Mouse (Mus musculus): ENCODE data around the gene Nup85. TPM values are rescaled to one million over a fixed set of nuclear protein-coding genes. Genes with fewer than 3 reads are reported as not detected.
"Not testable (repeated sequence)": the region's sequence is repeated elsewhere in the genome, so short reads cannot be mapped to it uniquely, and the experiment has no call there.

Nup85 gene
- 10 to 100 TPM; 17.2 to 18.6 TPM for total RNA-seq (2021)
- long read RNA-seq, experiment 1, transcript Nup85-201 (19 exons, 2,230 nt) = major isoform, 31 of 39 reads
- long read RNA-seq, experiment 1, partial matches to known transcripts = 4 of 39 reads
- long read RNA-seq, experiment 1, other reads (novel, unspliced or antisense) = 4 of 39 reads
- long read RNA-seq, experiment 2, transcript Nup85-201 (19 exons, 2,230 nt) = major isoform, 23 of 28 reads
- long read RNA-seq, experiment 2, partial matches to known transcripts = 1 of 28 reads
- long read RNA-seq, experiment 2, other reads (novel, unspliced or antisense) = 4 of 28 reads

GRCm38 (mm10) chr11:115564064-115564809, at the start of gene Nup85:
Gene Nup85 (plus strand): TSS chr11:115564434.
- intact Hi-C loops (cut with DNase I) = loop anchor here (5.0 kb wide), 1 partner anchor 72 kb away; the partner anchor contains the start of gene Nt5c
- DNase-seq = peak; percentile 98
- Histone ChIP-seq H3K27ac (peak within 1 kb of the TSS; percentile 98), H3K4me3 (peak within 1 kb of the TSS; percentile 94)
- no peak for TF ChIP-seq CTCF (IDR thresholded peaks at IDR 0.05)

DNA sequence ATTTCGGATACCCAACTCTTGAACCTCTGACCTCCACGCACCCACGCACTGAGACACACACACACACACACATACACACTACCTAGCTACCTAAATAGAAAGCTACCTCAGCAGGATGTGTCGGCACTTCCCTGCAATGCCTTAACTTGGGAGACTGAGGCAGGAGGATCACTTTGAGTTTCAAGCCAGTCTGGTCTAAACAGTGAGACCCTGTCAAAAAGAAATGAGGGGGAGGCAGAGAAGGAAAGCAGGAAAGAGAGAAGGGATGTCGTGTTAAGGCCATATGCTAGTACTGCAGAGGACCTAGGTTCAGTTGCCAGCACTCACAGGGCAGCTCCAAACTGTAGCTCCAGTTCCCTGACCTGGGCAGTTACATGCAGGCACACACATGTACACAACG, 49.2 kb upstream of the Nup85 start:
- no peak for DNase-seq
- intact Hi-C loops (cut with DNase I) = no loop called here
- Histone ChIP-seq H3K4me3 (no peak overlapping the region), H3K27ac (no peak overlapping the region)
- no peak for TF ChIP-seq CTCF (IDR thresholded peaks at IDR 0.05)

DNA sequence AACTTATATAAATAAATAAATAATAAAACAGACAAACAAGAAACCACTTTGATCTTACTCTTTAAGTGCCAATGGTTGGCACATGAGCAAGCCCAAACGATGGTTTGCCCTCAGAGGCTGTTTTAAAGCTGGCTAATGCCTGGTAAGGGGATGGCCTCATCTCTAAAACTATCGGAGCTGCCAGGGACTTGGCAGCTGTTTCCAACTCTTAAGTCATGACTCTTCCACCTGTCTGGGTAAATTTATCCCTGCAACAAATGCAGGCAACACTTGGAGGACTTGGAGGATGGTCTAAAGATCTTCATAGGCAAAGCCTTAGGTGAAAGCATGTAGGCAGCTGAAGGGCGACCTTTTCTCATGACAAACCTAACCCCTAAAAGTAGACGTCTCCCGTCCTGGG, 47.3 kb upstream of the Nup85 start:
- TF ChIP-seq CTCF (IDR thresholded peaks at IDR 0.05) = no peak
- no peak overlapping the region for H3K4me3 ChIP-seq
- DNase-seq = peak; percentile 51
- intact Hi-C loops (cut with DNase I) = no loop called here
- peak overlapping the region; percentile 62 for H3K27ac ChIP-seq

- H3K27ac ChIP-seq = no peak overlapping the region
- no peak for DNase-seq
- no peak overlapping the region for H3K4me3 ChIP-seq
- no peak for TF ChIP-seq CTCF (IDR thresholded peaks at IDR 0.05)
- intact Hi-C loops (cut with DNase I) = no loop called here
These were observed 45.5 kb upstream of the Nup85 start for GRCm38 (mm10) chr11:115518693-115519092.

- H3K27ac ChIP-seq = no peak overlapping the region
- no peak overlapping the region for H3K4me3 ChIP-seq
- TF ChIP-seq CTCF (IDR thresholded peaks at IDR 0.05) = no peak
- DNase-seq = no peak
- intact Hi-C loops (cut with DNase I) = no loop called here
These were observed 44.7 kb upstream of the Nup85 start for GRCm38 (mm10) chr11:115519581-115519980.

DNA sequence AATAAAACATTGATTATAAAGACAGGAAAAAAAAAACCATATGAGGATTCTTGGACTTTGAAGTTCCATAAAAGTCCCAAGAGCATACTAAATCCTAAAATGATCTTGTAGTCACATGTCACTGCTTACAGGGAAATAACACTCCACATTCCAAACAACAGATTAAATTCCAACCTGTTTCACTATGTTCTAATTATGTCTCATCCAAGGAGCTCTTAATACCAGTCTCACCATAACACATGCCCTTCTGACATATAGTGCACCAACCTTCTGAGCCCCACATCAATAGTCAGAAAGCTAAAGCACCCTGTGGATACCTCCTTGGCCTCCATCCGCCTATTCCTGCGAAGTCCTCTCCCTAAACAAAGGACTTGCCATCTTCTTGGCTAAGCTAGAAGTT, 44.0 kb upstream of the Nup85 start:
- DNase-seq = no peak
- TF ChIP-seq CTCF (IDR thresholded peaks at IDR 0.05) = no peak
- Histone ChIP-seq H3K27ac (no peak overlapping the region), H3K4me3 (no peak overlapping the region)
- intact Hi-C loops (cut with DNase I) = no loop called here

- intact Hi-C loops (cut with DNase I) = no loop called here
- Histone ChIP-seq H3K4me3 (no peak overlapping the region), H3K27ac (no peak overlapping the region)
- TF ChIP-seq CTCF (IDR thresholded peaks at IDR 0.05) = no peak
- DNase-seq = no peak
These were observed 43.2 kb upstream of the Nup85 start for GRCm38 (mm10) chr11:115521080-115521479.

DNA sequence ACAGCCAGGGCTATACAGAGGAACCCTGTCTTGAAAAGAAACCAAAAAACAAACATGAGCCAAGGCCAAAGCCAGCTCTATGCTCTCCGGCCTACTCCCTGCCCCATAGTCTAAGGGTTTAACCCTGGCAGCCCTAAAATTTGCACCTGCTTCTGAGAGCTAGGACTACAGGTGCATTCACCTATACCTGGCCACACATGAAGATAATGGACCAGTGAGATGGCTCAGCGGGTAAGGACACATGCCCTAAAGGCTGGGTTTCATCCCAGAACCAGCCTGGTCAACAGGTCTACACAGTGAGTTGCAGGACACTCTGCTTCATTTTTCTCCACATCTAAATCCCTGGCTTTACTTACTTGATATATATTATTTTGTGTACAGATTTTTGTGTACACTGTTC, 42.0 kb upstream of the Nup85 start:
- no peak for DNase-seq
- Histone ChIP-seq H3K4me3 (no peak overlapping the region), H3K27ac (no peak overlapping the region)
- intact Hi-C loops (cut with DNase I) = no loop called here
- TF ChIP-seq CTCF (IDR thresholded peaks at IDR 0.05) = no peak

DNA sequence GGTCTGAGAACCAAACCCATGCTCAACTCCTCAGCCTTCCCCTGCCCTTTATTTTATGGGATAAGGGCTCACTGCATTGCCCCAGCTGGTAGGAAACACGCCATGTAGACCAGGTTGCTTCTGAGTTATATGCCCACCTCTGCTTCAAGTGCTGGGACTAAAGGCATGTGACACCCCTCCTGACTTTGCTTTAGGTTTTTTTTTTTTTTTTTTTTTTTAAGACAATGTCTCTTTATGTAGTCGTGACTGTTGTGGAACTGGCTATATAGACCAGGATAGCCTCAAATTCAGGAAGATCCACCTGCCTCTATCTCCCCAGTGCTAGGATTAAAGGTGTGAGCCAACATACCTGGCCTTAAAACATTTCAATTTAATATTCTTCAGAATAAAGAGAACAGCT, 41.5 kb upstream of the Nup85 start:
- no peak overlapping the region for H3K4me3 ChIP-seq
- TF ChIP-seq CTCF (IDR thresholded peaks at IDR 0.05) = no peak
- DNase-seq = no peak
- intact Hi-C loops (cut with DNase I) = no loop called here
- H3K27ac ChIP-seq = no peak overlapping the region

- H3K4me3 ChIP-seq; DNase-seq; H3K27ac ChIP-seq; intact Hi-C loops (cut with DNase I): not testable (repeated sequence)
These were observed 37.8 kb upstream of the Nup85 start for GRCm38 (mm10) chr11:115526446-115526845.

DNA sequence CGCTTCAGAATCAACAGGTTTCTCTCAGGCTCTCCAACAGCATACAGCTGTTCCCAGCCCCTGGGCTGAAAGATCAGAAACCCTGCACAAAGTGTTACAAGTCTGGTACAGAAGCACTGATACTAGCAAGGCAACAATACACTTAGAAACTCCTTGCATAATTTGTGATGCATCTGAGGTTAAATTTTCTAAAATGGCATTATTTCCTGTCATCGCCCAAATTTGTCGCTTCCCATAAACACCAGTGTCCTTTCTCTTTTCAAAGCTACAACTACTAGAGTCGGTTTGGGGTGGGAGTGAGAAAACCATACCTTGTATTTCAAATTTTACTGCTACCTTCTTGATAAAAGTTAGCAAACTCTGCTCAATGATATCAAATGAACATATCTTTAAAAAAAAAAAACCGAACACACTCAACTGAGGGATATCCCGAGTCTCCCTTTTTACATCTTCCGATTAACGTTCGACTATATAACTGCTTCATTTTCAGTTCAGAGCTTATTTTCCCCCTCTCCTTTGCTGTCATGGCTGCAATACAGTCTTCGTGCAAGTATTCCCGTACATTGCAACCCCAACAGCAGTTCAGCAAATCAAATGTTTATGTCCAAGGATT, 29.4 kb upstream of the Nup85 start:
- intact Hi-C loops (cut with DNase I) = loop anchor here (5.0 kb wide), 2 partner anchors 43 to 77 kb away; partner anchors contain the start of genes Mif4gd and Nt5c
- TF ChIP-seq CTCF (IDR thresholded peaks at IDR 0.05) = no peak
- H3K4me3 ChIP-seq = peak overlapping the region; percentile 99
- H3K27ac ChIP-seq = peak overlapping the region; percentile 97
- no peak for DNase-seq

DNA sequence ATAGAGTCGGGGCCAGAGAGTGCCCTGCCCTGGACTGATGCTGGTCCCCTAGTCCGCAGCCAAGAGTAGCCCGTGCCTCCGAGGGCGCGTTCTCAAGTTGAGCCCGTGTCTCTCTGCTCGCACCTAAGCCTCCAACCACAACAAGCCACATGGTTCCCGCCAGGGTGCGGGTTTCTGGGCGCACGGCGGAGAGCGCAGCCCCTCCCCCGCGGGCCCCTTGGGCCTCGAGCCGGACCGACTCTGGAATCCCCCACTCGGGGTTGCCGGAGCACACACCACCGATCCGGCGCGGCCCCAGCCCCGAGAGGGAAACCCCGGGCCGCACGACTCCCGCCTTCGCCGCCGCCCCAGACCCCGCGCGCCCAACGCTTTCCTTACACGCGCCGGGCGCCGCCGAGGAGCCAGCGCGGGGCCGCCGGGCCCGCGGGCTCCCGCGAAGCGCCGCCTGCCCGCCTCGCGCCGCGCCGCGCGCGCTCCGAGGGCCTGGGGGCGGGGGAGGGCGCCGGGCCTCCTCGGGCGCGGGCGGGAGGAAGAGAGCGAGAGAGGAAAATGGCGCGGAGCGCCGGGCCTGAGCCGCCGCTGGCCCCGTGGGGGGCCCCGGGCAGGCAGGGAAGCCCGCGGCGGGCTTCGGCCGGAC, 28.7 kb upstream of the Nup85 start:
- Histone ChIP-seq H3K27ac (peak overlapping the region; percentile 97), H3K4me3 (peak overlapping the region; percentile 99)
- no peak for TF ChIP-seq CTCF (IDR thresholded peaks at IDR 0.05)
- intact Hi-C loops (cut with DNase I) = loop anchor here (5.0 kb wide), 2 partner anchors 43 to 77 kb away; partner anchors contain the start of genes Mif4gd and Nt5c
- DNase-seq = peak; percentile 84
